ENCODE assay signal across 7 mouse cellular contexts in the genomic region with DNA sequence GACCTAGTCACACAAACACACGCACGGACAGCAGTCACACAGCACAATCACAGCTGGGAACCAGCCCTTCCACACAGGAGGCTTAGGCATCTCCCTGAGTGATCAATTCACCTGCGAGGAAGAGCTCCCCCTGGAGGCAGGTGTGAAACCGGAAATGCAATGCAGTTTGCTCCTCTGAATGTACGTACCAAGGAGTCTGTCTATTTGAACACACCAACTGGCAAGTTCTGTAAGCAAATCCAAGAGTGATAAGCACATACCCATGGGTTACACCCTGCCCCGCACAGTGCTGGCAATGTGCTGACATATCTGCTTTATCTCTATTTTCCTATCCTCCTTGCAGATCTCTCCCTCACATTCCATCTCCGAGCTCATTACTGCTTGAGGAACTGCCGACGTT. TPM values are rescaled to one million over a fixed set of nuclear protein-coding genes. Genes with fewer than 3 reads are reported as not detected.
DNase-seq lines count a peak whose midpoint lies in the region; ATAC-seq and TF ChIP-seq lines count a peak whose summit lies in the region.

No protein-coding gene starts in this region.

- H3K9ac ChIP-seq in CH12.LX (ENCODE audit: insufficient read depth, low read depth) = peak overlapping the region; percentile 62
- no peak overlapping the region for H3K9ac ChIP-seq in lung, embryonic 16.5 days (ENCODE audit: low read length)
- no peak overlapping the region for H3K9ac ChIP-seq in forebrain, embryonic 13.5 days

- H3K4me1 ChIP-seq in CH12.LX (ENCODE audit: control insufficient read depth in 1 of 2, insufficient read depth in 2 of 2) = peaks cover 7 to 73% of the 10 kb centered on the region in 2 experiments
- H3K4me1 ChIP-seq in lung, embryonic 16.5 days (replicated peaks; ENCODE audit: control insufficient read depth, insufficient read depth, low read length) = peaks cover 38% of the 10 kb centered on the region
- H3K4me1 ChIP-seq in forebrain, embryonic 13.5 days = peaks cover 13% of the 10 kb centered on the region

- H3K79me2 ChIP-seq in CH12.LX (replicated peaks; ENCODE audit: control insufficient read depth, extremely low read depth, insufficient read depth, poor library complexity, severe bottlenecking) = peaks cover 86% of the 10 kb centered on the region

- no peak for ATAC-seq in lung, embryonic 16.5 days (ENCODE audit: low read depth)
- no peak for ATAC-seq in forebrain, embryonic 13.5 days

- no peaks in the 10 kb centered on the region for H3K27me3 ChIP-seq in CH12.LX (replicated peaks)
- H3K27me3 ChIP-seq in lung, embryonic 16.5 days (ENCODE audit: control insufficient read depth, insufficient read depth, low read depth, low read length) = no peaks in the 10 kb centered on the region
- H3K27me3 ChIP-seq in forebrain, embryonic 13.5 days = no peaks in the 10 kb centered on the region

- peak; percentile 26; the same call in 1 of the 2 replicates for TF ChIP-seq POLR2A in CH12.LX (IDR thresholded peaks at IDR 0.05; ENCODE audit: low read depth, low read length)

- H3K4me3 ChIP-seq in CH12.LX (replicated peaks in 1 of 3; ENCODE audit: low read depth in 2 of 3, low read length in 2 of 3, poor library complexity in 1 of 3) = peak overlapping the region in 2 of 3 experiments; percentile 0 to 1
- H3K4me3 ChIP-seq in lung, embryonic 16.5 days (ENCODE audit: low read length) = no peak overlapping the region
- no peak overlapping the region for H3K4me3 ChIP-seq in forebrain, embryonic 13.5 days

- peak; percentile 78; the same call in 1 of the 2 replicates for TF ChIP-seq EP300 in CH12.LX (IDR thresholded peaks at IDR 0.05; ENCODE audit: low read length)

- 72% methylated on average over 9 of the region's 9 CpGs for WGBS in lung, embryonic 16.5 days
- whole genome bisulfite sequencing in forebrain, embryonic 13.5 days = 92% methylated on average over 9 of the region's 9 CpGs

- H3K36me3 ChIP-seq in CH12.LX (replicated peaks in 1 of 2; ENCODE audit: control insufficient read depth in 1 of 2, insufficient read depth in 1 of 2, low read length in 1 of 2) = peaks cover 0 to 33% of the 10 kb centered on the region in 2 experiments
- H3K36me3 ChIP-seq in lung, embryonic 16.5 days (ENCODE audit: control insufficient read depth, insufficient read depth, low read length) = no peaks in the 10 kb centered on the region
- H3K36me3 ChIP-seq in forebrain, embryonic 13.5 days (ENCODE audit: poor library complexity, severe bottlenecking) = no peaks in the 10 kb centered on the region

- H3K4me2 ChIP-seq in CH12.LX (ENCODE audit: insufficient read depth, low read depth, poor library complexity, severe bottlenecking) = peak overlapping the region; percentile 96
- H3K4me2 ChIP-seq in lung, embryonic 16.5 days (ENCODE audit: low read depth, low read length) = peak overlapping the region; percentile 18; the same call in 1 of the 2 replicates
- no peak overlapping the region for H3K4me2 ChIP-seq in forebrain, embryonic 13.5 days

- H3K9me3 ChIP-seq in CH12.LX (replicated peaks; ENCODE audit: low read length) = no peaks in the 10 kb centered on the region
- no peaks in the 10 kb centered on the region for H3K9me3 ChIP-seq in lung, embryonic 16.5 days (ENCODE audit: control insufficient read depth, low read length)
- no peaks in the 10 kb centered on the region for H3K9me3 ChIP-seq in forebrain, embryonic 13.5 days (replicated peaks)

- DNase-seq in CH12.LX (ENCODE audit: extremely low read depth) = peak; percentile 95
- DNase-seq in NIH3T3 (ENCODE audit: low read depth) = peak; percentile 29
- DNase-seq in induced T-regulatory cell, adult 2 months (ENCODE audit: low read depth) = peak; percentile 82
- DNase-seq in testis, postnatal 10 days (ENCODE audit: low spot score) = peak; percentile 63
- no peak for DNase-seq in frontal cortex, postnatal 25 days (ENCODE audit: low spot score in 2 of 2)

- TF ChIP-seq CTCF in CH12.LX (conservative IDR thresholded peaks at IDR 0.05 in 1 of 2, IDR thresholded peaks at IDR 0.05 in 1 of 2; ENCODE audit: low read depth in 2 of 2, low read length in 2 of 2) = peak; percentile 93 to 96

- peak overlapping the region; percentile 96 for H3K27ac ChIP-seq in CH12.LX (ENCODE audit: insufficient read depth, low read depth)
- no peak overlapping the region for H3K27ac ChIP-seq in lung, embryonic 16.5 days (ENCODE audit: low read length)
- no peak overlapping the region for H3K27ac ChIP-seq in forebrain, embryonic 13.5 days

- in situ Hi-C loops in CH12.LX (cut with MboI; ENCODE audit: low pct_ligation_motif_present, low pct_unique_long_range_greater_than_20kb, low sequenced_read_pairs) = loop anchor here (5.0 to 10.0 kb wide), 2 partner anchors 57 to 190 kb away; no protein-coding TSS in a partner anchor

- dilution Hi-C loops in CH12.LX (cut with MboI; ENCODE audit: extremely low pct_ligation_motif_present, extremely low pct_unique_long_range_greater_than_20kb, low sequenced_read_pairs) = no loop called here

- peak; percentile 74 for TF ChIP-seq RAD21 in CH12.LX (IDR thresholded peaks at IDR 0.05; ENCODE audit: low read depth, low read length)

TF ChIP-seq in CH12.LX, 34 proteins besides CTCF, POLR2A, EP300 and RAD21:
- TF ChIP-seq TBP (conservative IDR thresholded peaks at IDR 0.05; ENCODE audit: low read depth, low read length) = peak; percentile 81; the same call in 1 of the 2 replicates
- peak; percentile 69; the same call in 1 of the 2 replicates for TF ChIP-seq CHD1 (IDR thresholded peaks at IDR 0.05; ENCODE audit: low read depth, low read length)
- no peak for TF ChIP-seq KAT2A (IDR thresholded peaks at IDR 0.05; ENCODE audit: insufficient replicate concordance, low read length)
- TF ChIP-seq ETS1 (conservative IDR thresholded peaks at IDR 0.05; ENCODE audit: low read depth, low read length) = peak; percentile 65; the same call in 1 of the 2 replicates
- 0 out of 2 replicates have a peak, but pooled peaks have one; percentile 37 for TF ChIP-seq E2F4 (IDR thresholded peaks at IDR 0.05; ENCODE audit: insufficient replicate concordance, low read depth, low read length)
- no peak for TF ChIP-seq GABPA (IDR thresholded peaks at IDR 0.05; ENCODE audit: insufficient replicate concordance, low read depth, low read length)
- TF ChIP-seq MEF2A (IDR thresholded peaks at IDR 0.05; ENCODE audit: borderline replicate concordance, low read depth, low read length) = peak; percentile 67; the same call in 1 of the 2 replicates
- peak; percentile 51 for TF ChIP-seq JUND (conservative IDR thresholded peaks at IDR 0.05; ENCODE audit: low read depth, low read length)
- TF ChIP-seq USF1 (IDR thresholded peaks at IDR 0.05; ENCODE audit: low read depth, low read length) = no peak
- 0 out of 2 replicates have a peak, but pooled peaks have one; percentile 22 for TF ChIP-seq ZNF384 (IDR thresholded peaks at IDR 0.05; ENCODE audit: low read depth, low read length)
- TF ChIP-seq MYC (IDR thresholded peaks at IDR 0.05; ENCODE audit: low read depth, low read length) = peak; percentile 91
- no peak for TF ChIP-seq POLR2AphosphoS2 (IDR thresholded peaks at IDR 0.05; ENCODE audit: low read depth, low read length)
- TF ChIP-seq MAZ (IDR thresholded peaks at IDR 0.05; ENCODE audit: low read depth, low read length) = 0 out of 2 replicates have a peak, but pooled peaks have one; percentile 42
- peak; percentile 96 for TF ChIP-seq ELF1 (IDR thresholded peaks at IDR 0.05; ENCODE audit: low read depth, low read length)
- 0 out of 2 replicates have a peak, but pooled peaks have one; percentile 27 for TF ChIP-seq CHD2 (IDR thresholded peaks at IDR 0.05; ENCODE audit: low read length)
- 0 out of 2 replicates have a peak, but pooled peaks have one; percentile 35 for TF ChIP-seq ZMIZ1 (IDR thresholded peaks at IDR 0.05; ENCODE audit: low read depth, low read length)
- peak; percentile 83 for TF ChIP-seq SMC3 (IDR thresholded peaks at IDR 0.05; ENCODE audit: low read depth, low read length)
- peak; percentile 74 for TF ChIP-seq MAX (IDR thresholded peaks at IDR 0.05; ENCODE audit: low read length)
- no peak for TF ChIP-seq USF2 (conservative IDR thresholded peaks at IDR 0.05; ENCODE audit: low read depth, low read length)
- TF ChIP-seq MXI1 (IDR thresholded peaks at IDR 0.05; ENCODE audit: low read depth, low read length) = peak; percentile 68
- TF ChIP-seq TCF12 (IDR thresholded peaks at IDR 0.05; ENCODE audit: low read depth, low read length) = peak; percentile 71
- TF ChIP-seq PAX5 (IDR thresholded peaks at IDR 0.05; ENCODE audit: low read length) = no peak
- TF ChIP-seq NELFE (IDR thresholded peaks at IDR 0.05; ENCODE audit: low read depth, low read length) = no peak; the same call in 1 of the 2 replicates
- no peak for TF ChIP-seq ZKSCAN1 (IDR thresholded peaks at IDR 0.05; ENCODE audit: borderline replicate concordance, low read depth, low read length)
- TF ChIP-seq ZC3H11A (IDR thresholded peaks at IDR 0.05; ENCODE audit: low read depth, low read length) = no peak
- peak; percentile 80; the same call in 1 of the 2 replicates for TF ChIP-seq RCOR1 (conservative IDR thresholded peaks at IDR 0.05; ENCODE audit: low read depth, low read length)
- TF ChIP-seq UBTF (IDR thresholded peaks at IDR 0.05; ENCODE audit: low read depth, low read length) = no peak
- TF ChIP-seq JUN (IDR thresholded peaks at IDR 0.05; ENCODE audit: insufficient read depth, low read depth, low read length) = peak; percentile 18; the same call in 1 of the 2 replicates
- TF ChIP-seq BHLHE40 (IDR thresholded peaks at IDR 0.05; ENCODE audit: low read depth, low read length) = peak; percentile 67
- TF ChIP-seq SIN3A (IDR thresholded peaks at IDR 0.05; ENCODE audit: low read length) = peak; percentile 94
- TF ChIP-seq MAFK (IDR thresholded peaks at IDR 0.05; ENCODE audit: insufficient replicate concordance, low read length) = peak; percentile 40; the same call in 1 of the 2 replicates
- TF ChIP-seq IRF4 (IDR thresholded peaks at IDR 0.05; ENCODE audit: low read depth, low read length) = peak; percentile 74; the same call in 1 of the 2 replicates
- TF ChIP-seq NRF1 (IDR thresholded peaks at IDR 0.05; ENCODE audit: low read depth, low read length) = 0 out of 2 replicates have a peak, but pooled peaks have one; percentile 33
- TF ChIP-seq HCFC1 (IDR thresholded peaks at IDR 0.05; ENCODE audit: low read depth, low read length) = peak; percentile 66

RNA-seq across cellular contexts. Expression of a gene that starts 9.5 kb away (rescaled TPM):
- total RNA-seq in CH12.LX (2012; rRNA removed) (149 and 167 TPM in 2 replicates), CH12.LX (2014; rRNA removed) (225 and 240 TPM in 2 replicates)
- 391 and 420 TPM in 2 replicates for polyA plus RNA-seq in CH12.LX (2012; ENCODE audit: insufficient read length, low read depth)
- polyA plus RNA-seq in lung, embryonic 16.5 days (2015; fragmentation: Nextera tagmentation; extraction: Ambion mirVana) = 33.7 and 34.7 TPM in 2 replicates
- polyA plus RNA-seq in forebrain, embryonic 13.5 days (2015; fragmentation: Nextera tagmentation; extraction: Ambion mirVana) = 5.3 and 5.7 TPM in 2 replicates

Comparison
In these comparisons a context has a peak if more than half of its experiments do, and no peak if none do; other contexts are left out.
1. DNase-seq: peak in CH12.LX (single experiment), NIH3T3 (single experiment), induced T-regulatory cell, adult 2 months (single experiment) and testis, postnatal 10 days (single experiment); none in frontal cortex, postnatal 25 days (0 of 2).
2. H3K4me3 ChIP-seq: peak in CH12.LX (2 of 3); none in lung, embryonic 16.5 days (single experiment) and forebrain, embryonic 13.5 days (single experiment).
3. RNA of a gene that starts 9.5 kb away (polyA plus RNA-seq): 391 to 420 TPM in CH12.LX; 33.7 to 34.7 TPM in lung, embryonic 16.5 days and 5.3 to 5.7 TPM in forebrain, embryonic 13.5 days; every median in the first group is over 10 times any median in the second.